Mouse (Mus musculus) forebrain, embryonic 10.5 days (tissue): ENCODE results near the gene Pou3f1. TPM values are rescaled to one million over a fixed set of nuclear protein-coding genes. Genes with fewer than 3 reads are reported as not detected.

Experiments
- DNase-seq: peaks from one replicate; pipeline ENCODE4 v3.0.0-alpha.2; 2017; ENCODE audit warnings: low spot score; ENCODE audit errors: extremely low spot score
- H3K27ac ChIP-seq: fragments of 300-500 bp; sonication (generic); 2 replicates; pipeline ENCODE4 v1.5.1; 2016; ENCODE audit warnings: mild to moderate bottlenecking
- H3K27me3 ChIP-seq: fragments of 300-500 bp; sonication (generic); 2 replicates; pipeline ENCODE4 v1.6.1; 2016; ENCODE audit warnings: mild to moderate bottlenecking; ENCODE audit not compliant: poor library complexity, severe bottlenecking
- H3K36me3 ChIP-seq: fragments of 300-500 bp; sonication (generic); replicated peaks from 2 replicates; pipeline ENCODE4 v1.6.1; 2016; ENCODE audit warnings: mild to moderate bottlenecking, moderate library complexity
- H3K4me1 ChIP-seq: fragments of 300-500 bp; sonication (generic); 2 replicates; pipeline ENCODE4 v1.6.1; 2016
- H3K4me3 ChIP-seq: fragments of 300-500 bp; sonication (generic); 2 replicates; pipeline ENCODE4 v1.5.1; 2016; ENCODE audit warnings: mild to moderate bottlenecking, moderate library complexity
- H3K9me3 ChIP-seq: fragments of 300-500 bp; sonication (generic); 2 replicates; pipeline ENCODE4 v1.6.1; 2016; ENCODE audit warnings: mild to moderate bottlenecking, moderate library complexity
- WGBS: fragments of 180-500 bp; shearing (Covaris S2); methylation state at CpG from one replicate; pipeline ENCODE4 v1.1.7; 2016; 5-methylcytosine and 5-hydroxymethylcytosine counted together
- polyA plus RNA-seq: library from polyadenylated mRNA; unstranded; fragments of >200 nt; fragmentation: Nextera tagmentation; extraction: Ambion mirVana; gene quantifications from 2 replicates; pipeline ENCODE4 v1.2.1, GENCODE M21; 2016

Pou3f1 gene
- polyA plus RNA-seq, 1 experiment from 2014 or later = 3.0 TPM

- 100% methylated on average over 1 of the region's 1 CpGs for WGBS
- Histone ChIP-seq H3K27ac (no peak overlapping the region), H3K36me3 (no peaks in the 10 kb centered on the region), H3K4me3 (no peak overlapping the region), H3K27me3 (peaks cover 20% of the 10 kb centered on the region), H3K9me3 (no peaks in the 10 kb centered on the region), H3K4me1 (peaks cover 23% of the 10 kb centered on the region)
- no peak for DNase-seq
Observed at GRCm38 (mm10) chr4:124626836-124627235, 29.8 kb upstream of the Pou3f1 start.

DNA sequence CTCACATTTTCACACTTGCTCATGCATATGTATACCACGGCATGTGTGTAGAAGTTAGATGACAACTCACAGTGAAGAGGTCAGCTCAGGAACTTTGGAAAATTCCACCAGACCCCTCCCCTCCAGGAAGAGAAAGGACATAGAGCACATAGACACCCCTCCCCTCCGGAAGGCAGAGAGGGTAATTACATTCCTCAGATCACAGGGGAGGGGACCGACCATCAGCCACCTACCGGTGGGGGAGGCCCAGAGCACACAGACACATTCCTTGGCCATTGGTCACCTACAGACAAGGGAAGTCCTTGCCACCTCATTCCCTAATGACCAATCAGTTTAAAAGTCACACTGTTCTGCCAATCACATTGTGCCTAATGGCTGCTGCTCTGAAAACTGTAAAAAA lies 25.2 kb upstream of the Pou3f1 start:
- Histone ChIP-seq H3K27ac (no peak overlapping the region), H3K27me3 (peaks cover 22% of the 10 kb centered on the region; the same call in 1 of the 2 replicates), H3K9me3 (no peaks in the 10 kb centered on the region), H3K4me3 (no peak overlapping the region), H3K36me3 (no peaks in the 10 kb centered on the region), H3K4me1 (peaks cover 5% of the 10 kb centered on the region)
- no peak for DNase-seq
- 66% methylated on average over 4 of the region's 4 CpGs for WGBS

GRCm38 (mm10) chr4:124632856-124633255 lies 23.8 kb upstream of the Pou3f1 start:
- Histone ChIP-seq H3K27ac (no peak overlapping the region), H3K9me3 (no peaks in the 10 kb centered on the region), H3K4me3 (no peak overlapping the region), H3K36me3 (no peaks in the 10 kb centered on the region), H3K27me3 (peaks cover 28% of the 10 kb centered on the region; the same call in 1 of the 2 replicates), H3K4me1 (no peaks in the 10 kb centered on the region)
- no peak for DNase-seq
- WGBS = 76% methylated on average over 10 of the region's 10 CpGs

- Histone ChIP-seq H3K27ac (no peak overlapping the region), H3K9me3 (no peaks in the 10 kb centered on the region), H3K4me1 (no peaks in the 10 kb centered on the region), H3K36me3 (no peaks in the 10 kb centered on the region), H3K4me3 (no peak overlapping the region), H3K27me3 (peaks cover 32% of the 10 kb centered on the region)
- peak; percentile 56 for DNase-seq
- 8% methylated on average over 9 of the region's 9 CpGs for WGBS
Observed at GRCm38 (mm10) chr4:124633281-124633680, 23.3 kb upstream of the Pou3f1 start.

DNA sequence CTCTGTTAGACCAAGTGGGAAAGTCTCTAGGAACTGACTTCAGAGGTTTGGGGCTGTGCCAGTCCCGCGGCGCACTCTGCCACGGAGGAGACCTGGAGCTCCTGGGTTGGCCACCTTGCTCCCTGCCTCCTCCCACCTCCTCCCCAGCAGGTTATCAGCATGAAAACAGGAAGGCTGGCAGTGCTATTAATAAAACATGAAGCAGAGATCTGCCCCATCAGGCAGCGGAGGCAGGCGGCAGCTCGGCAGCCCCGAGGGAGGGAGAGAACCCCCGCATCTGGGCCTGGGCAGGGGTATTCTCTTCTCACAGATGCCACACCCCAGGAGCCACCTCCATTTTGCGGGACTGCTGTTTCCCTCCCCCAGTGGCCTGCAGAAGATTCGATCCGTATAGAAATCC lies 16.9 kb upstream of the Pou3f1 start:
- DNase-seq = no peak
- peaks cover 12% of the 10 kb centered on the region for H3K4me1 ChIP-seq
- peaks cover 43% of the 10 kb centered on the region for H3K27me3 ChIP-seq
- H3K4me3 ChIP-seq = no peak overlapping the region
- H3K9me3 ChIP-seq = no peaks in the 10 kb centered on the region
- H3K36me3 ChIP-seq = no peaks in the 10 kb centered on the region
- 43% methylated on average over 12 of the region's 12 CpGs for WGBS
- H3K27ac ChIP-seq = no peak overlapping the region

GRCm38 (mm10) chr4:124643859-124644258 lies 12.7 kb upstream of the Pou3f1 start:
- Histone ChIP-seq H3K27ac (no peak overlapping the region), H3K4me1 (peaks cover 37% of the 10 kb centered on the region), H3K9me3 (no peaks in the 10 kb centered on the region), H3K27me3 (peaks cover 65% of the 10 kb centered on the region), H3K36me3 (no peaks in the 10 kb centered on the region), H3K4me3 (no peak overlapping the region)
- no peak for DNase-seq
- 88% methylated on average over 9 of the region's 9 CpGs for WGBS

GRCm38 (mm10) chr4:124644974-124645433 lies 11.6 kb upstream of the Pou3f1 start:
- H3K9me3 ChIP-seq = no peaks in the 10 kb centered on the region
- no peaks in the 10 kb centered on the region for H3K36me3 ChIP-seq
- no peak overlapping the region for H3K4me3 ChIP-seq
- no peak for DNase-seq
- H3K27me3 ChIP-seq = peaks cover 65% of the 10 kb centered on the region
- peaks cover 32% of the 10 kb centered on the region for H3K4me1 ChIP-seq
- H3K27ac ChIP-seq = no peak overlapping the region
- 19% methylated on average over 3 of the region's 3 CpGs for WGBS

DNA sequence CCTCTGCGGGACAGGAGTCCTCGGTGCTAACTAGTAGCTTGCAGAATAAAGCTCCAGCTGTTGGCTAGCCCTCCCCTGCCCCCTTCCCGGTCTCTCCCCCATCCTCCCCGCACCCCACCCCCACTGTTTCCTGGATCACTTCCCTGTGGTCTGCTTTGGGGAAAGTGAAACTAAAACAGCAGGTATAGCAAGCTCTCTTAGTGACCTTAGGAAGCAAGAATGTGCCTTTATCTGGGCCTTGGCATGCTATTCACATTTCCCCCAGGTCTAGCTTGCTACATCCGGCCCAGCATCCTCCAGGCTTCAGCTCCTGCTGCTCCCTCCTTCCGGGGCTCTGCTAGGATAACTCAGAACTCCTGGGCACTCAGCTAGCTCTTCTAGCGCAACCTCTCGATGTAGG lies 10.0 kb upstream of the Pou3f1 start:
- no peaks in the 10 kb centered on the region for H3K36me3 ChIP-seq
- no peaks in the 10 kb centered on the region for H3K9me3 ChIP-seq
- H3K27ac ChIP-seq = peak overlapping the region; percentile 48
- peaks cover 34% of the 10 kb centered on the region for H3K4me1 ChIP-seq
- WGBS = 20% methylated on average over 8 of the region's 8 CpGs
- peaks cover 68% of the 10 kb centered on the region for H3K27me3 ChIP-seq
- H3K4me3 ChIP-seq = peak overlapping the region; percentile 5; the same call in 1 of the 2 replicates
- no peak for DNase-seq

GRCm38 (mm10) chr4:124647909-124648308 lies 8.7 kb upstream of the Pou3f1 start:
- 40% methylated on average over 5 of the region's 5 CpGs for WGBS
- DNase-seq = no peak
- Histone ChIP-seq H3K4me3 (no peak overlapping the region), H3K27ac (no peak overlapping the region), H3K4me1 (peaks cover 41% of the 10 kb centered on the region), H3K36me3 (no peaks in the 10 kb centered on the region), H3K27me3 (peaks cover 81% of the 10 kb centered on the region), H3K9me3 (no peaks in the 10 kb centered on the region)

DNA sequence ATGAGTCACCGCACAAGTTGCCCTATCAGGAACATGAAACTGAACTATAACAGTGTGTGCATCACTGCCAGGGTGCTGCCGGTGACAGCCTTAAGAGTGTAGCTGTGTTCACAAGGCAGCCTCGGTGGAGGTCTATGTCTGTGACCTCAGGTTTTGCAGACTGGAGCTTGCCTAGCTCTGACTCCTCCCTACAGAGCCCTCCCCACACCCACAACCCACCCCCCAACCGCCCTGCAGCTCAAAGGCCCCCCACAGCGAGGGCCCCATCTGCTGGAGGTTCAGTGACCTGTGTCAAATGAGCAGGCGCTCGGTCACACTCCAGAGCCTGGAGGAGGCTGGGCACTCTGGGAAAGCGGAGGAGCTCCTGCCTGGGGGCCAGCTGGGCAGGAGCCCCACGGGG lies 3.7 kb upstream of the Pou3f1 start:
- Histone ChIP-seq H3K4me3 (peak overlapping the region; percentile 30), H3K4me1 (peaks cover 51% of the 10 kb centered on the region), H3K9me3 (no peaks in the 10 kb centered on the region), H3K36me3 (no peaks in the 10 kb centered on the region), H3K27me3 (peaks cover 99% of the 10 kb centered on the region), H3K27ac (peak overlapping the region; percentile 37)
- DNase-seq = peak; percentile 70
- 2% methylated on average over 9 of the region's 9 CpGs for WGBS

DNA sequence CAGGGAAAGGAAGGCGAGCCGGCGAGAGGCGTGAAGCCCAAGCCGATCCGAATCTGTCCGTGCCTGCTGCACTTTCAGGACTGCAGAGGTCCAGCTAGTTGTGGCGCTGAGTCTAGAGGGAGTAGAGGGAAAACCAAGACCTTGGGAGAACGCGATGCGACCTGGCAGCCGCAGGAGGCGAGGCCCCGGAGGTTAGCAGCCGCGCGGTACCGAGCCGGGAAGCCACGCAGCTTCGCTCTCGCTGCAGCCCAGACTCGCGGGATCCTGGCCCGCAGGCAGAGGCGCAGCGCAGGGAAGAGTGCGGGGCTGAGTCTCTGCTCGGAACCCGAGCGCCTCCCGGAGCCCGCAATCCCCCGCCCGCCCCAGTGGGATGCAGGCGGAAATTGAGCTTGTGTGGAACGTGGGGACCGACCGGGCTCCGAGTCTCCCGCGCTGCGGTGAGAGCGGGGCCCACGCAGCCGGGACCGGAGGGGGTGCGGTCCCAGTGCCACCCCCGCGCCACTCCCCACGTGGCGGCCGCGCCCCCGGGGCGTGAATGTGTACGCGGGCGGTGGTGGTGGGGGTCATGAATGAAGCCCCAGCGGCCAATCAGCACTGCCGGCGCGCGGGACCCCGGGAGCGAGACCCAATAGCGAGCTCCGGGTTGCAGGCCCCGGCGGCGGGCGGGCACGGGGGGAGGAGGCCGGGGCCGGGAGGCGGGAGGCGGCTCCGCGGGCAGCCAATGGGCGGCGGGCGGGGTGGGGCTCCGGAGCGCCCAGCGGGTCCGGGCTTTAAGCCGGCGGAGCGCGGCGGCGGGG lies 445 bp downstream of the Pou3f1 start:
- Histone ChIP-seq H3K36me3 (no peaks in the 10 kb centered on the region), H3K4me3 (peak overlapping the region; percentile 63), H3K27ac (peak overlapping the region; percentile 84), H3K9me3 (no peaks in the 10 kb centered on the region), H3K27me3 (peaks cover 99% of the 10 kb centered on the region), H3K4me1 (peaks cover 70% of the 10 kb centered on the region)
- peak; percentile 86 for DNase-seq
- WGBS = under 1% methylated on average over 89 of the region's 92 CpGs

DNA sequence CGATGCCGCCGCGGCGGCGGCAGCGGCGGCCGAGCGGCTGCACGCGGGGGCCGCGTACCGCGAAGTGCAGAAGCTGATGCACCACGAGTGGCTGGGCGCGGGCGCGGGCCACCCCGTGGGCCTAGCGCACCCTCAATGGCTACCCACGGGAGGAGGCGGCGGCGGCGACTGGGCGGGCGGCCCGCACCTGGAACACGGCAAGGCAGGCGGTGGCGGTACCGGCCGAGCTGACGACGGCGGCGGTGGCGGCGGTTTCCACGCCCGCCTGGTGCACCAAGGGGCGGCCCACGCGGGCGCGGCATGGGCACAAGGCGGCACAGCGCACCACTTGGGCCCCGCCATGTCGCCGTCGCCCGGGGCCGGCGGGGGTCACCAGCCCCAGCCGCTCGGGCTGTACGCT lies 1.2 kb downstream of the Pou3f1 start:
- WGBS = 0% methylated on average over 59 of the region's 61 CpGs

DNA sequence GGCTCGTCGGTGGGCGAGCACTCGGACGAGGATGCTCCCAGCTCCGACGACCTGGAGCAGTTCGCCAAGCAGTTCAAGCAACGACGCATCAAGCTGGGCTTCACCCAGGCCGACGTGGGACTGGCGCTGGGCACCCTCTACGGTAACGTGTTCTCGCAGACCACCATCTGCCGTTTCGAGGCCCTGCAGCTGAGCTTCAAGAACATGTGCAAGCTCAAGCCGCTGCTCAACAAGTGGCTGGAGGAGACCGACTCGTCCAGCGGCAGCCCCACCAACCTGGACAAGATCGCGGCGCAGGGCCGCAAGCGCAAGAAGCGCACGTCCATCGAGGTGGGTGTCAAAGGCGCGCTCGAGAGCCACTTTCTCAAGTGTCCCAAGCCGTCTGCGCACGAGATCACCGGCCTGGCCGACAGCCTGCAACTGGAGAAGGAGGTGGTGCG lies 1.8 kb downstream of the Pou3f1 start:
- Histone ChIP-seq H3K27me3 (peaks cover 99% of the 10 kb centered on the region), H3K27ac (peak overlapping the region; percentile 84), H3K4me1 (peaks cover 62% of the 10 kb centered on the region), H3K4me3 (peak overlapping the region; percentile 63), H3K36me3 (no peaks in the 10 kb centered on the region), H3K9me3 (no peaks in the 10 kb centered on the region)
- WGBS = under 1% methylated on average over 39 of the region's 39 CpGs
- DNase-seq = peak; percentile 64

More for the DNA sequence above, 1.2 kb downstream of the Pou3f1 start:
- H3K4me1 ChIP-seq = peaks cover 68% of the 10 kb centered on the region
- H3K27me3 ChIP-seq = peaks cover 99% of the 10 kb centered on the region
- no peaks in the 10 kb centered on the region for H3K9me3 ChIP-seq
- H3K27ac ChIP-seq = peak overlapping the region; percentile 84
- peak overlapping the region; percentile 63 for H3K4me3 ChIP-seq
- DNase-seq = no peak
- H3K36me3 ChIP-seq = no peaks in the 10 kb centered on the region
